Mouse (Mus musculus): Measurements from ENCODE around the gene Ypel2. TPM values are rescaled to one million over a fixed set of nuclear protein-coding genes. Genes with fewer than 3 reads are reported as not detected.

The Ypel2 gene
- polyA plus RNA-seq, 2 experiments: 0.70 to 0.83 TPM

DNA sequence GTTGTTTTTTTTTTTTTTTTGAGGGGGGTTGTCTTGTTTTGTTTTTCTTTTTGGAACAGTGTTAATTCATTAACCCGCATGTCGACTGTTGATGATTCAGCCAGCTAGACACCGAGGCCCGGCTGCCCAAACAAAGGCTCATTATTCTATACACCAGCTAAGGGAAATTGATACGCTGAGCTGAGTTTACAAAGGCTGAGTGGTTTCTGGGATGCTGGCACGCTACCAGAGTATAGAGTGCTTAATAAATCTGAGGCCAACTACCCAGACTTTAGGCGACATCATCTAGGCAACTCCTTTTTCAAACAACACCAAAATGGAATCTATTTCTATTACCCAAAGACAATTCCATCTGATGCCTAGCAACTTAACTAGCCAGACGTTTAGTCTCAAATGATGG, 13.9 kb upstream of the Ypel2 start:
- Histone ChIP-seq H3K9me3 (ENCODE audit: control insufficient read depth, low read length) (no peaks in the 10 kb centered on the region), H3K9ac (replicated peaks) (no peak overlapping the region), H3K4me3 (ENCODE audit: insufficient read depth in 1 of 2, low read depth in 2 of 2, low read length in 2 of 2) (no peak overlapping the region), H3K4me1 (replicated peaks; ENCODE audit: control insufficient read depth in 2 of 2, insufficient read depth in 2 of 2, low read length in 1 of 2) (no peaks in the 10 kb centered on the region), H3K4me2 (ENCODE audit: low read depth) (no peak overlapping the region), H3K36me3 (replicated peaks; ENCODE audit: control insufficient read depth, insufficient read depth, low read depth) (no peaks in the 10 kb centered on the region), H3K27ac (no peak overlapping the region), H3K27me3 (ENCODE audit: control insufficient read depth, insufficient read depth, low read length) (no peaks in the 10 kb centered on the region)
- no peak for DNase-seq (ENCODE audit: low read depth in 3 of 3, low spot score in 3 of 3)
- 54% methylated on average over 8 of the region's 8 CpGs for WGBS (ENCODE audit: insufficient replicate concordance)
- TF ChIP-seq CTCF (IDR thresholded peaks at IDR 0.05; ENCODE audit: low read depth) (no peak), EP300 (IDR thresholded peaks at IDR 0.05; ENCODE audit: low read depth) (no peak)
- no peak for ATAC-seq (ENCODE audit: insufficient read depth)

DNA sequence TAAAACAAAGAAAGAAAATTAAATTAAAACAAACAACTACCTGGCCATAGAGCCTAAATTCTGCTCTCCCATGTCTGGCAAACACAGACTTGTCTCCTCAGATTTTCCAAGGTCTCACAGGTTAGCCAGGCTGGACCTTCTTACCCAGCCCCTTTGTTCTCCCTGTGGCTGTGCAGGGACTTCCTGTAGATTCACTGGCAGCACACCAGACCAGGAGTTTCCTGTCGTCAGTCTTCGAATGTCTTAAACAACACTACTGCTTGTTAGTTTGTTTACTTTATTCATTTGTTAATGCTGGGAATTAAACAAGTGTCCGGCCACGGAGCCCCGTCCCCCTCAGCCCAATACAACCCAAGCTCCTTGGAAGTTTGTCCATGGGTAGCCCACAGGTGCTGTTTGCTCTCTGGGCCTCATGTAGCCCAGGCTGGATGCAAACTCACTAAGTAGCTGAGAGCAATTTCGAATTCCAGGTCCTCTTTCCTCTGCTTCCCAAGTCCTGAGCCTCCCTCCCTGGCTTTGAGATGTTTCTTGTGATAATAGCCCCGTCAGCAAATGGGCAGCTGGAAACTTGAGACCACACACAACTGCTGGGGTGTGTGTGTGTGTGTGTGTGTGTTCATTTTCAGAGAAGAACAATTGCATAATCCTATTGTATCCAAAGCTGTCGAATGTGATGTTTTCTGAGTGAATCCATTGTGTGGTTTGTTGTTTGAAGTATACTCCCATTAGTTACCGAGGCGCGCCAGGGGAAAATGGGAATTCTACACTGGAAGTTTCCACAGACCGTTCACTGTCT, 11.7 kb upstream of the Ypel2 start:
- no peaks in the 10 kb centered on the region for H3K27me3 ChIP-seq (ENCODE audit: control insufficient read depth, insufficient read depth, low read length)
- 48% methylated on average over 12 of the region's 12 CpGs for WGBS (ENCODE audit: insufficient replicate concordance)
- H3K9me3 ChIP-seq (ENCODE audit: control insufficient read depth, low read length): no peaks in the 10 kb centered on the region
- no peak overlapping the region for H3K4me2 ChIP-seq (ENCODE audit: low read depth)
- no peak for ATAC-seq (ENCODE audit: insufficient read depth)
- no peak overlapping the region for H3K9ac ChIP-seq (replicated peaks)
- H3K4me1 ChIP-seq (replicated peaks; ENCODE audit: control insufficient read depth in 2 of 2, insufficient read depth in 2 of 2, low read length in 1 of 2): no peaks in the 10 kb centered on the region
- H3K27ac ChIP-seq: no peak overlapping the region
- TF ChIP-seq CTCF (IDR thresholded peaks at IDR 0.05; ENCODE audit: low read depth): no peak
- no peak for TF ChIP-seq EP300 (IDR thresholded peaks at IDR 0.05; ENCODE audit: low read depth)
- no peak overlapping the region for H3K4me3 ChIP-seq (ENCODE audit: insufficient read depth in 1 of 2, low read depth in 2 of 2, low read length in 2 of 2)
- no peak for DNase-seq (ENCODE audit: low read depth in 3 of 3, low spot score in 3 of 3)
- H3K36me3 ChIP-seq (replicated peaks; ENCODE audit: control insufficient read depth, insufficient read depth, low read depth): no peaks in the 10 kb centered on the region

DNA sequence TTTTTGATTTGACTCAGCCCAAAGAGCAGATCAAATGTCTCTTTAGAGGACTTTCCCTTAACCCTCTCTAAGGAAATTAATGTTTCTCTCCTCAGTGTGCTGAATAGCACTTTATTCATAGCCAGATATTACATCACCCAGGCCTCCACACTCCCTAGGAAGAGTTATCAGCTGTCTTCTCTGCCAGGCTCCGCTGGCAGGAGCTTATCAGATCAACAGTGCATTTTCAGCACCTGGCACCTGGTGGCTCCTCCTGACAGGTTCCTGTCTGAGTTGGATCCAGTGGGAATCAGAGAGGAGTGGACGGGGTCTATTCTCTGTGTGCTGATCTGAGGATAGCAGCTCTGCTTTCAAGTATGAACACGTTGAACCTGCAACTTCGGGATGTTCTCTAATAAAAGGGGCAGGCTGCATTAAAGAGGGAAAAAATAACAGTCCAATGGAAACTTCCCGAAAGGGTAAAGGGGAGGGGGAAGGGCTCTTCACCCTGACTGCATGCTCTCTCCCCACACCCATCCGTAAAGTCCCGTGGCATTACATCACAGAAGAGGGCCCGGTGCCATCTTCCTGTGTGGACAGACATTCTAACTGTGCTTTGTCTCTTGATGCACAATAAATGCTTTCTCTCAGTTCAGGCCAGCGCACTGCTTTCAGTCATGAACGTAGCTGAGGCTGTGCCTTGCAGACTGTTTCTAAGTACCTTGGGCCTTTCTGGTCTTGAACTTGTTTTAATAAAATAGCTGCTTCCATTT, 8.7 kb upstream of the Ypel2 start:
- Histone ChIP-seq H3K27me3 (ENCODE audit: control insufficient read depth, insufficient read depth, low read length) (no peaks in the 10 kb centered on the region), H3K9me3 (ENCODE audit: control insufficient read depth, low read length) (no peaks in the 10 kb centered on the region), H3K9ac (replicated peaks) (no peak overlapping the region), H3K4me1 (replicated peaks; ENCODE audit: control insufficient read depth in 2 of 2, insufficient read depth in 2 of 2, low read length in 1 of 2) (no peaks in the 10 kb centered on the region), H3K27ac (no peak overlapping the region), H3K4me3 (ENCODE audit: insufficient read depth in 1 of 2, low read depth in 2 of 2, low read length in 2 of 2) (no peak overlapping the region), H3K36me3 (replicated peaks; ENCODE audit: control insufficient read depth, insufficient read depth, low read depth) (no peaks in the 10 kb centered on the region), H3K4me2 (ENCODE audit: low read depth) (no peak overlapping the region)
- TF ChIP-seq EP300 (IDR thresholded peaks at IDR 0.05; ENCODE audit: low read depth) (no peak), CTCF (IDR thresholded peaks at IDR 0.05; ENCODE audit: low read depth) (no peak)
- WGBS (ENCODE audit: insufficient replicate concordance): 58% methylated on average over 10 of the region's 10 CpGs
- DNase-seq (ENCODE audit: low read depth in 3 of 3, low spot score in 3 of 3) (no peak), ATAC-seq (ENCODE audit: insufficient read depth) (no peak)

DNA sequence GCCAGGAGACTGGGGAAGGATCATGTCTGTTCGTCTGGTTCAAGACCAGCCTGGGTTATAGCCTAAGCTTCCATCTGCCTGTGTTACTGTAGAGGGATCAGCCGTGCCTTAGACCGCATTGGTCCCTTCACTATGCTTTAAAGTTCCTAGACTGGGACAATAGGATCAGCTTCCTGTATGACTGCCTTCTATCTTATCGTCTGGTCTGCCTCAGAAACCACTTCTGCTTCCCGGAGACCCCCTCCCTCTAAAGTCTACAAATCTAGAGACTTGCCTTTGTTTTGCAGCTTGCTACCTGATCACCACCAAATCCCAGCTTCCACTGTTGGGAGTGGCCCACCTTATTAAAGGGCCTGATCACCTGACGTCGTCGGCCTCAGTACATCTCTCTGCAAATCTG, 7.7 kb upstream of the Ypel2 start:
- DNase-seq (ENCODE audit: low read depth in 3 of 3, low spot score in 3 of 3) (no peak), ATAC-seq (ENCODE audit: insufficient read depth) (no peak)
- Histone ChIP-seq H3K27ac (no peak overlapping the region), H3K4me3 (ENCODE audit: insufficient read depth in 1 of 2, low read depth in 2 of 2, low read length in 2 of 2) (no peak overlapping the region), H3K4me2 (ENCODE audit: low read depth) (no peak overlapping the region), H3K36me3 (replicated peaks; ENCODE audit: control insufficient read depth, insufficient read depth, low read depth) (no peaks in the 10 kb centered on the region), H3K9ac (replicated peaks) (no peak overlapping the region), H3K9me3 (ENCODE audit: control insufficient read depth, low read length) (no peaks in the 10 kb centered on the region), H3K27me3 (ENCODE audit: control insufficient read depth, insufficient read depth, low read length) (no peaks in the 10 kb centered on the region), H3K4me1 (replicated peaks; ENCODE audit: control insufficient read depth in 2 of 2, insufficient read depth in 2 of 2, low read length in 1 of 2) (no peaks in the 10 kb centered on the region)
- WGBS (ENCODE audit: insufficient replicate concordance): 26% methylated on average over 8 of the region's 8 CpGs
- TF ChIP-seq CTCF (IDR thresholded peaks at IDR 0.05; ENCODE audit: low read depth) (no peak), EP300 (IDR thresholded peaks at IDR 0.05; ENCODE audit: low read depth) (no peak)

GRCm38 (mm10) chr11:86996266-86996665, 2.8 kb upstream of the Ypel2 start:
- no peak for DNase-seq (ENCODE audit: low read depth in 3 of 3, low spot score in 3 of 3)
- TF ChIP-seq EP300 (IDR thresholded peaks at IDR 0.05; ENCODE audit: low read depth) (no peak), CTCF (IDR thresholded peaks at IDR 0.05; ENCODE audit: low read depth) (no peak)
- ATAC-seq (ENCODE audit: insufficient read depth): no peak
- Histone ChIP-seq H3K27ac (no peak overlapping the region), H3K9me3 (ENCODE audit: control insufficient read depth, low read length) (no peaks in the 10 kb centered on the region), H3K9ac (replicated peaks) (no peak overlapping the region), H3K4me1 (replicated peaks; ENCODE audit: control insufficient read depth in 2 of 2, insufficient read depth in 2 of 2, low read length in 1 of 2) (peaks cover 3 to 11% of the 10 kb centered on the region in 2 experiments; a peak in 3 of 4 replicates), H3K27me3 (ENCODE audit: control insufficient read depth, insufficient read depth, low read length) (no peaks in the 10 kb centered on the region; the same call in 1 of the 2 replicates), H3K4me3 (ENCODE audit: insufficient read depth in 1 of 2, low read depth in 2 of 2, low read length in 2 of 2) (no peak overlapping the region), H3K36me3 (replicated peaks; ENCODE audit: control insufficient read depth, insufficient read depth, low read depth) (no peaks in the 10 kb centered on the region), H3K4me2 (ENCODE audit: low read depth) (no peak overlapping the region)
- WGBS (ENCODE audit: insufficient replicate concordance): 57% methylated on average over 2 of the region's 2 CpGs
